Mouse (Mus musculus) naive thymus-derived CD4-positive, alpha-beta T cell, adult 2 months (primary cell): ENCODE data around the gene Neurl1b.

Experiments used
- DNase-seq: peaks from one replicate; pipeline ENCODE4 v3.0.0-alpha.2; 2011; ENCODE audit warnings: low read depth

Gene Neurl1b

DNA sequence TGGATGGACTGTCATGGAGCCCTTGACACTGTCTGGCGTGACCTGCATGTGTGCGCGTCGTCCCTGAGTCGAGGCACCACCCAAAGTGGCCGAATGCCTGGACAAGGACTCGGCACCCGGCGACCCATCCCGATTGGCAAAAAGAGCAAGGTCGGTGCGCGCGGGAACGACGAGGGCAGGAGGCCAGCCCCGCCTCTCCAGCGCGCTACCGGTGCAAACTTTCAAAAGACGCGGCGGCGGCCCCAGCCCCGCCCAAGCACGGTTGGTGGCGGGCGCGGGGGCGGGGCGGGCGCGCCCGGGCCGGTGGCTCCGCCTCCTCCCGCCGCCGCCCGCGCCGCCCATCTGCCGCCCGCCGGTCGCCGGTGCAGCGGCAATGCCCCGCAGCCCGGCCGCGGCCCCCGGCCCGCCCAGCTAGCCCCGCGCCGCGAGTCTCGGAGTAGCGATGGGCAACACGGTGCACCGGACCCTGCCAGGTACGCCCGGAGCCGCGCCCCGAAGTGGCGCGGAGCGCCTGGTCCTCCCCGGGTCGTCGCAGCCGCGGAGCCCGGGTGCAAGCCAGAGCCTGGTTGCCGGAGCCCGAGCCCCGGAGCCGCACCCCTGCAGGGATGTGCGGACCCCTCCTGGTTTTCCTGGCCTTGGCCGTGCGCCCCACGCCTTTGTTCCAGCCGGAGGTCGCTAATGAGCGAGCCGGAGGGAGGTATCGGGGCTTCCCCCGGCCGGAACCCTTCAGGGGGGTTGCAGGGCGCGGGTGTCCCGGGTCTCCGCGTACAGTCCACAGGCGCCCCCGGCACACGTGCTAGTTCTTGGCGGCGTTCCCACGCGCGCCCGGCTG lies at the start of gene Neurl1b:
Neurl1b (plus strand) TSS at position 307 of the 832 bp plus-strand sequence.
- DNase-seq = peak; percentile 59

DNA sequence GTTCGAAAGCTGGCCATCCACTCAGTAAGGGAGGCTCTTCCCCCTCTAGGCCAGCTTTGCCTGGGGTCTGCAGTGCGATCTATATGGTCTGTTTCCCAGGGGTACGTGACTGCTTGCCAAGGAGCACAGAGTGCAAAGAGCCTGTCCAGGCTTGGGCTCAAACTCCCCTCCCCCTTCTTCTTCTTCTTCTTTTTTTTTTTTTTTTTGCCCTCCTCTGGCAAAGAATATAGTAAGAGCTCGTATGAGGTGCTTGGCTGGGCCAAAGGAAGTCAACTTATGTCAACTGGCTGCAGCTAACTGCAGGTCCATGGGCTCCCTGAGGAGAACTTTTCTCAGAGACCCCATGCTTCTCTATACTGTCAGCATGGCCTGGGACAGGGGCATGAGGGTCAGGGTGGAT lies 47.8 kb upstream of the Neurl1b start:
- DNase-seq = no peak

GRCm38 (mm10) chr17:26368336-26368992 lies 46.2 kb upstream of the Neurl1b start:
- no peak for DNase-seq

DNA sequence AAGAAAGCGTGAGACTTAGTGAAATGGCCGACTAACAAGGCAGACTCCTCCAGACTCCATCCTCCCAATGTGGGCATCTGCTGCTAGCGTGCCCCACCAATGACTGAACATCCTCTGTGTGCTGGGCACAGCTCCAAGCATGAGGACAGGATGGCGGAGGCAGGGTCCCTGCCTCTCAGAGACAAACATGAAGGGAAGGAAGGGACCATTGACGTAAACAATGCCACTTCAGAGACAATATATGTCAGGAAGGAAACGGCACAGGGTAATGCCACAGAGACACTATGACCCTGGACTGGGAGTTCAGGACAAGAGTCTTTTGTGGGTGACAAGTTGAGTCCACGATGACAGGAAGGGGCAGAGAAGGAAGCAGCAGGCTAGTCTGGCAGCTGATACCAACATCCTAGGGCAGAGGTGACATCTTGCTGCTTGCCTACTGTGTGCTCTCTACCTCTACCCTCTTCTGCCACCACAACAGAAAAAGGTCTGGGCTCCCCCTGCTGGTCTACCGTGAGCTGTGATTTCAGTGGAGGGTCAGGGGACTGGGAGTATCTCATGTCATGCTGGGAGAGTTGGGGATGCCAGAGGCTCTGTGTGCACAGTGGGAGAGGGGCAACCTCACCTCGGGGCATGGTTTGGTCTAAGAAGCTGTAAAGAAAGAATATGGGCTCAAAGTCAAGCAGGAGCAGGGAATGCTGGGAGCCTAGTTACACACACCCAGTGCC lies 43.9 kb upstream of the Neurl1b start:
- peak; percentile 87 for DNase-seq

DNA sequence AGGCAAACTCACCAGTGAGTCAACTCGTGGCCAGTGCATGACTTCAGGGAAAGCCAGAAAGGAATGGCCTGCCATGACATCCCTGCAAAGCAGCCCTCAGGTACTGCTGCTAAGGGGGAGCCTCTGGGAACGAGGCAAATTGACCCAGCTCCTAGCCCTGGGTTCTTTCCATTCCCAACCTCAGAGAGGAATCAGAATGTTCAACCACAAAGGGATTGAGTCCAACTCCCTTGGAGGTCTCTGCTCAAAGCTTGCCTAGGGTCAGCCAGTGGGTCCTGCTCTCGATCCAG lies 43.4 kb upstream of the Neurl1b start:
- no peak for DNase-seq

DNA sequence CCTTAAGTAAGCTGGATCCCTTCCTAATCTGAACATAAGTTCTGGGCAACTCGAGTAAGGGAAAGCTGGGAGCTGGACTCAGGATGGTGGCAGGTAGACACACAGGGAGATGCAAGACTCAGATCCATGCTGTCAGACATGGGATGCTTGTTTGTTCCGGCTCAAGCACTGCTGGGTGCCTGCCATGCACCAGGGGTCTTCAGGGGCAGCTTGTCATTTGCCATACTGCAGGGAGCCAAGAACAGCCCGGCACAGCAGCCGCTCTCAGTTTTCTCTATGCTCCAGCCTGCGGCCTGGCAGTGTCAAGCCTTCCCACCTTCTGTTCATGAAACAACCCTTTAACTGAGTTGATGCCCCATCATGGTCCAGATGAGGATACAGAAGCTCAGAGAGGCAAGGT lies 41.4 kb upstream of the Neurl1b start:
- DNase-seq = no peak

GRCm38 (mm10) chr17:26376416-26376815 lies 38.2 kb upstream of the Neurl1b start:
- no peak for DNase-seq

DNA sequence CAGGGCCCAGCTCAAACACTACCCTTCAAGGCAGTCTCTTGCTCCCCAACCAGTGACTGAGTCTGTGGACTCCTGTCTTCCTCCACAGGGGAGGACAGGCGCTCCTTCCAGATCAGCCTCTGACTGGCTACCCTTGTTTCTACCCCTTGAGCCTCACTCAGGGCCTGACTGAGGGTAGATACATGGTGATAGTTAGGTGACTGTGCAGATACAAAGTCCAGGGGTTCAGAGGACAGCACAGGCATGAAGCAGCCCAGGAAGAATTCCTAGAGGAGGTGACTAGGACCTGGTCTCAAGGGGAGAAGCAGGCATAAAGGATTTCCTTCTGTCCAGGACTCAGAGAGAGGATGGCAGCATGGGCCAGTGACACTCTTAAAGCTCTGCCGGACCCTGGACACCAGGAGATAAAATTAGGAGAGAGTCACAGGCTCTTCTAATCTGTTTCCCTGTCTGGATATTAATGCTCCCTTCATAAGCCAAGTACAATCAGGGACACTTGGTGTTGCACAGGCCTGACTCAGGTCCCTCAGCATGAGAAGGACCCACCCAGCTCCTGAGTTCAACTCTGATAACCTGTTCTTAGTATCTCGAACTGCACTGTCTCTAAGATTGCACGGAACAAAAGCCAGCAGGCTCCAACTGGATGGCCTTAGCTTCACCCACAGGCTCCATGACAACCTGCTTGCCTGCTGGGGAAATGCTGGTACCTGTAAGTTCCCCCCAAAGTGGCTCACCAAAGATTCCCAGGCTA lies 37.5 kb upstream of the Neurl1b start:
- DNase-seq = no peak

DNA sequence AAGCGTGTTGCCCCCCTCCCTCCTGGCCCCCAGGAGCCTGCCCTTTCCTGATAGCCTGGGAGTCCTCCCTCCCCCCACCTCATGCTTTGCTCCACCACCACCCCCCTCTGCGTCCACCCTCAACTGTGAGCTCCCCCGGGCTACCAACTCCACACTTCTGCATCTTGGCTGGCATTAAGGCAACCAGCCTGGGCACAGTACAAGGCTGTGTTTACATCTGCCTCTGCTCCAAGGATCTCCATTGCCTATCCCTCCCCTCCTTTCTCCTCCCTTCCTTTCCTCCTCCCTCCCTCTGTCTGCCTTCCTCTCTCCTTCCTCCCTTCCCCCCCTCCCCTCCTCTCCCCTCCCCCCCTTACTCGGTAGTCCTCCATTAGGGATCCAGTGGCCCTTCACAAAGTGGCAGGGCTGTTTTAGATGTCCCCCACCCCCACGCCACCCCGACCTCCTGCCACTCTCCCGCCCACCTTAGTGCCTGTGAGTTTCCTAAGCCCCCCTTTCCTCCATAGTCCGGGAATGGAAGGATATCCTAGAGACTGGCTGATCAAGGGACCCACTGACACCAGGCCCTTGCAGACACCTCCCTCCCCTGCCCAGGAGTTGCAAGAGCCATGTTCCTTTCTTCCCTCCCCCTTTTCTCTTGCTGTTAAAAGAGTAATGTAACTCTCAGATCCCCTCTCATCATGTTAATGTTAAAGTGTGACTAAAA lies 34.2 kb upstream of the Neurl1b start:
- DNase-seq = peak; percentile 20

DNA sequence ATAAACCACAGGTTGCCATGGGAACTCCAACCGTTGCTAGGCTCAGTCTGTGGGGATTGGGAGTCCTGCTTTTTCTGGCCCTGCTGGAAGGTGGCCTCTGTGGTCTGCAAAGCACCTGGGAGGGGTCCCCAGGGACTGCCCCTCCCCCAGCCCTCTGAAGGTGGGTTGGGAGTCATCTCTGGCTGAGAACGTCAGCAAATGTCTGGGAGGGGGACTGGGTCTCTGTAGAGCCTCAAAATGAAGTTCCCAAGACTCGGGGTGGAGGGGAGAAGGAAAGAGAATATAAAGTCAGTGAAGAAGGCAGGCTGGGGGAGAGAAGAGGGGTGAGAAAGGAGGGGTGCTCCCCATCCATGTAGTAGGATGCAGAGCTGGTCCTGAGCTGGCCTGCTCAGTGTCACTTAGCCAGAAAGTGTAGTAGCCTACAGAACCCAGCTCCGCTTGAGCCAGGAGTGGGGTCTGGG lies 33.6 kb upstream of the Neurl1b start:
- DNase-seq = no peak

GRCm38 (mm10) chr17:26381613-26382012 lies 33.0 kb upstream of the Neurl1b start:
- DNase-seq = peak; percentile 18

GRCm38 (mm10) chr17:26382176-26382575 lies 32.5 kb upstream of the Neurl1b start:
- DNase-seq = no peak

- no peak for DNase-seq
Measured at GRCm38 (mm10) chr17:26382687-26383086, 31.9 kb upstream of the Neurl1b start.

DNA sequence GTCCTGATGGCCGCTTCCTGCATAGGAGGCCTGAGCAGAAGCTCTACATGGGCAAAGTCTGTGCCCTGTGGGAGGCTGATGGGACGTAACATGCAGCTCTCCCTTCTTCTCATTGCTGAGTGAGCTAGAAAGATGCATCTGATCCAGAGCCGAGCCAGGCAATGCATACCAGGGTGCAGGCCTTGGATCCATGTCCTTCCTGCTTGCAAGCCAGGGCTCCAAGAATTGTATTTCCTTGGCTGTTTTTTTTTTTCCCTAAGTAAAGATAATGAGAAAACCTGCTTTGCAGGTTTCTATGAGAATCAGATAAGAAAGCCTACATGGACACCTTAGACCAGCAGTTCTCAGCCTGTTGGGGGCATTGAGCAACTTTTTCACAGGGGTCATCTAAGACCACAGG lies 30.5 kb upstream of the Neurl1b start:
- no peak for DNase-seq

DNA sequence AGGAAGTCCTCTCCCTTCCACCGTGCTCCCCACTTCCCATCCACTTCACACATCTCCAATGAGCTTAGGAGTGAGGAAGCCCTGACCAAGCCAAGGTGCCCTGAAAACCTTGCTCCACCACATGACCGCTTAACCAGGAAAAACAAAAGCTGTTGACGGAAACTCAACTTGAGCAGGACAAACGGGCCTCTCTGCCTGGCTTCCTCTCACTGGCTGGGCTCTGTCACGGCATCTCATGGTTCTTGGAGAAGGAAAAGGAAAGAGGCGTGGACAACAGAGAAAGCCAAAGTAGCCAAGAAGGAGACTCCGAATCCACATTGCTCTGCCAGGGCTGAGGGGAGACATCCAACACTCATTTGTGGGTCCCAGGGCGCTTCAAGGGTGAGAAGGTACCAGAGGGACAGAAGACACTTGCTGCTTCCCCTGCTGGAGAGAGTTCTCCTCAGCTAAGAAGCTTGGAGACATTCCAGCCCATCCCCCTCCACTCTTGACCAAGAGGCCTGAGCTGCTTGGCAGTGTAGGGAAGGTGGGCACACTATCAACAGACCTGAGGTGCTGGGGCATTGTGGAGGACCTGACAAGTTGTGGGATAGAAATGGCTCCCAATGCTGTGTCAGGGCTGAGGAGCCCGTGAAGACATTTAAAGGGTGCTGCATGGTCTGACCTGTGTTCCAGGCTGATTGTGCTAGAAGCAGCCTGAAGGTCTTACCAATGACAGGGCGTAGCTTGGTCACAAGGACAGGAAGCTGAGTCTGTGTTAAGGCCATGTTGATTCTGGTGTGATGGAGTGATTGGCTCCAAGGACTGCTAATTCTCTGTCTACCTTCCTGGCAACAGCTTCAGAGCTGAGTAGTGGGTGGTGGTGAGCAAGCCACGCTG lies 29.1 kb upstream of the Neurl1b start:
- DNase-seq = no peak

GRCm38 (mm10) chr17:26386131-26386481 lies 28.5 kb upstream of the Neurl1b start:
- no peak for DNase-seq

GRCm38 (mm10) chr17:26388106-26388505 lies 26.5 kb upstream of the Neurl1b start:
- DNase-seq = no peak

DNA sequence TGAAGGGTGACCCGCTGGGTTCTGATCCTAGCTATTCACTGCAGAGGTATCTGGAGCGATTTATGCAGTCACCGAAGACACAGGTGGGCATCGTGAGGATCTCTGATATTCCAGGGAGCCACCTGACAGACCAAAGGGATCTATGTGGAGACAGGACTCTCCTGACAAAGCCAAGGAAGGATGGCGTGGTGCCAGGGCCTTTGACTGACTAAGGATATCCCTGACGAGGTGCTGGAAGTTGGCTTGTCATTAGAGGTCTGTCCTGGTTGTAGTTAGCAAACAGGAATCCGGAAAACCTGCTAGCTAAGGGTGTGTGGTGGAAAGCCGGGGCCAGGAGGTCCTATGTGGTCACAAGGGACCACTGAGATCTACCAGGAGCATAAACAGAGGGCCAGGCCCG lies 25.4 kb upstream of the Neurl1b start:
- DNase-seq = no peak

DNA sequence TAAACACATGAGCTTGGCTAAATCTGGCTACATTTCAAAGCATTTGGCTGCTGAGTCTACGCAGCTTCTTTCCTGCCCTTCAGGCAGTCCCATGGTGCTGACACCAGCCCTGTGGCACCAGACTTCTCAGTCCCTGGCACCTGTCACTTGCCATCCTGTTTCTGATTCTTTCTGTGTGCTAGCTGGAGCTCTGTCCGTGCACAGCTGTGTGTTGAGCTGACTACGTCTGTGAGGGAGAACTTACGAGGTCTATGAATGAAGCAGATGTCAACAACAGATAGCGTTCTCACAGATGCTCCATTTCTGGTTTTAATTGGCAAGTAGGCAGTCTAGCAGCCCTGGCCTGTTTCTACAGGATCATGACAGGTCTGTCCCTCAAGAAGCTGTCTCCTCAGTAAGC lies 24.0 kb upstream of the Neurl1b start:
- no peak for DNase-seq

GRCm38 (mm10) chr17:26392355-26392754 lies 22.3 kb upstream of the Neurl1b start:
- no peak for DNase-seq

DNA sequence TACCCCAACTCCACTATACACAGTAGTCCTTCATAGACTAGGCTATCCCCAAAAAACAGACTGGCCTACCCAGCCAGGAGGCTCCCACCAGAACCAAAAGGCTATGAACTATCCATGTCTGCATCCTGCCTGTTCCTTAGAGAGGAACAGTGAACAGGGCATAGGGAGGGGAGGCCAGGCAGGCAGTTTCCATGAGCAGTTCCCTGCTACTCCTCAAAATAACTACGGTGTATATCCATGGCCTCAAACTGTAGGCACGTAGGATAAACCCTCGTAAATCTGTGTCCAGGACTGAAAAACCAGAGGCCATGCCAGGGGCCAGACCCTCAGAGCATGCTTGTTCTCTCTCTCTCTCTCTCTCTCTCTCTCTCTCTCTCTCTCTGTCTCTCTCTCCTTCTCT lies 17.9 kb upstream of the Neurl1b start:
- DNase-seq = no peak
